Mouse (Mus musculus) ES-E14 (cell line): ENCODE measurements around the gene Gcdh. TPM values are rescaled to one million over a fixed set of nuclear protein-coding genes. Genes with fewer than 3 reads are reported as not detected.

Experiments used
- DNase-seq: peaks from one replicate; pipeline ENCODE4 v3.0.0-alpha.2; 2013; ENCODE audit warnings: low read depth, low spot score
- H3K27ac ChIP-seq: 2 replicates; pipeline ENCODE4 v1.5.1; 2012; ENCODE audit warnings: low read depth, mild to moderate bottlenecking, low read length, moderate library complexity, mixed read lengths; ENCODE audit not compliant: poor library complexity, insufficient read depth, severe bottlenecking
- H3K36me3 ChIP-seq: 2 replicates; pipeline ENCODE4 v1.6.1; 2012; ENCODE audit warnings: mild to moderate bottlenecking, low read length, moderate library complexity, mixed read lengths; ENCODE audit not compliant: control insufficient read depth, poor library complexity, insufficient read depth, severe bottlenecking
- H3K4me1 ChIP-seq, 2 experiments: fragments of 150-350 bp in 1 of 2; sonication (generic) in 1 of 2; 2 replicates each; pipeline ENCODE4 v1.6.1; 2012; ENCODE audit warnings: low read length in 2 of 2, mild to moderate bottlenecking in 1 of 2, mixed read lengths in 1 of 2; ENCODE audit not compliant: control insufficient read depth in 2 of 2, insufficient read depth in 2 of 2, poor library complexity in 1 of 2
- H3K4me3 ChIP-seq, 2 experiments: fragments of 150-350 bp in 1 of 2; sonication (generic) in 1 of 2; 2 replicates each; pipeline ENCODE4 v1.5.1; 2012; ENCODE audit warnings: low read length in 2 of 2, low read depth in 1 of 2, mild to moderate bottlenecking in 1 of 2, mixed read lengths in 1 of 2; ENCODE audit not compliant: insufficient read depth in 1 of 2, poor library complexity in 1 of 2, severe bottlenecking in 1 of 2
- H3K9ac ChIP-seq: 2 replicates; pipeline ENCODE4 v1.6.1; 2012; ENCODE audit warnings: low read depth, mild to moderate bottlenecking, low read length, mixed read lengths; ENCODE audit not compliant: poor library complexity, insufficient read depth, severe bottlenecking
- H3K9me3 ChIP-seq: fragments of 150-350 bp; sonication (generic); 2 replicates; pipeline ENCODE4 v1.6.1; 2012; ENCODE audit warnings: low read depth, mild to moderate bottlenecking, low read length; ENCODE audit not compliant: control insufficient read depth, insufficient read depth
- CHD2 ChIP-seq: IDR thresholded peaks from 2 replicates; pipeline ENCODE4 v1.6.1; 2014; ENCODE audit warnings: mild to moderate bottlenecking, low read depth, low read length, inconsistent platforms
- HCFC1 ChIP-seq: IDR thresholded peaks from 2 replicates; pipeline ENCODE4 v1.6.1; 2012; ENCODE audit warnings: low read length, inconsistent platforms, borderline replicate concordance; ENCODE audit not compliant: insufficient read depth
- MAFK ChIP-seq: IDR thresholded peaks from 2 replicates; pipeline ENCODE4 v1.6.1; 2014; ENCODE audit warnings: mild to moderate bottlenecking, low read depth, low read length, inconsistent platforms; ENCODE audit not compliant: insufficient read depth
- ZC3H11A ChIP-seq: IDR thresholded peaks from 2 replicates; pipeline ENCODE4 v1.6.1; 2012; ENCODE audit warnings: low read depth, mild to moderate bottlenecking, inconsistent platforms, low read length, borderline replicate concordance
- ZNF384 ChIP-seq: IDR thresholded peaks from 2 replicates; pipeline ENCODE4 v1.6.1; 2012; ENCODE audit warnings: low read depth, low read length, inconsistent platforms
- in situ Hi-C, 2 experiments: fragments of 600-800 bp; cut with MboI; formaldehyde crosslinking; loops; one replicate each; pipeline ENCODE4 v1.15.1; 2025; ENCODE audit warnings: low sequenced_read_pairs in 2 of 2, inconsistent platforms in 1 of 2; ENCODE audit not compliant: unreplicated experiment in 2 of 2
- total RNA-seq: library from RNA; depleted of rRNA; stranded (reverse); fragments of 300-350 nt; gene quantifications from 2 replicates; pipeline ENCODE4 v1.2.3, GENCODE M21; 2012

Gcdh gene
- total RNA-seq, 1 experiment: 36.3 TPM

DNA sequence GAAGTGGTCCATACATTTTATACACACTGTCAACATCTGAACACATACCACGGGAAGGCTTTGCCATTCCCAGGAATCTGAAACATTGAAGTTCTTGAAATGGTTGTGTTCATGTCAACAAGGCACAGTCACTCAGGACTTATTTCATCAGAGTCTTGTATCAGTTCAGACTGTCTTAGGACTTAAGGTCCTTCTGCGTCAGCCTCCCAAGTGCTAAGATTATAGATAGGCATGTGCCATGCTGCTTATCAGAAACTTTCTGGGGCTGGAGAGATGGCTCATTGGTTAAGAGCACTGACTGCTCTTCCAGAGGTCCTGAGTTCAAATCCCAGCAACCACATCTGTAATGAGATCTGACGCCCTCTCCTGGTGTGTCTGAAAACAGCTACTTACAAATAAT, 19.4 kb downstream of the Gcdh start:
- no peak for DNase-seq
- H3K9ac ChIP-seq: no peak overlapping the region
- H3K36me3 ChIP-seq: peaks cover 10% of the 10 kb centered on the region
- H3K4me1 ChIP-seq: 0 out of 4 replicates have a peak, but pooled peaks cover 0 to 2% of the 10 kb centered on the region in 2 experiments
- no peak overlapping the region for H3K4me3 ChIP-seq
- H3K9me3 ChIP-seq: no peaks in the 10 kb centered on the region
- in situ Hi-C loops: no loop called here
- H3K27ac ChIP-seq: no peak overlapping the region
- TF ChIP-seq CHD2: no peak
- TF ChIP-seq ZNF384: no peak
- TF ChIP-seq MAFK: no peak
- no peak for TF ChIP-seq HCFC1
- TF ChIP-seq ZC3H11A: no peak

DNA sequence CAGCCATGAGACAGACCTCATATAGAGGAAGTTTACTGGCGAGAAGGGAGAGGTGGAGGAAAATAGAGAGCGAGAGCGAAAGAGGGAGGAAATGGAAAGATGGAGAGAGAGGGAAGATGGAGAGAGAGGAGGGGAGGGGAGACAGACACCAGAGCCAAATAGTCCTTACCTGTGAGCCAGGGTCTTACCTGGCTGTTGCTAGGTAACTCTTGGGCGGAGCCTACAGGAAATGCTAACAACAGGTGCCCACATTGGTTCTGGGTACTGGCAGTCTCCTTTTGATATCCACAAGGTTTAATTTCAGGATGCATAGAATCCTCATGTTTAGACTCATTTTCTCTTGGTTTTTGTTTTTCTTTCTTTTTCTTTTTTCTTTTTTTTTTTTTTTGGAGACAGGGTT, 20.7 kb downstream of the Gcdh start:
- Histone ChIP-seq H3K4me3 (peak overlapping the region; percentile 64 to 68), H3K27ac (no peak overlapping the region), H3K9ac (peak overlapping the region; percentile 67), H3K9me3 (no peaks in the 10 kb centered on the region), H3K4me1 (0 out of 4 replicates have a peak, but pooled peaks cover 0 to 2% of the 10 kb centered on the region in 2 experiments), H3K36me3 (peaks cover 23% of the 10 kb centered on the region)
- peak; percentile 24 for DNase-seq
- in situ Hi-C loops: no loop called here
- TF ChIP-seq HCFC1 (no peak), MAFK (no peak), ZC3H11A (no peak), ZNF384 (no peak), CHD2 (no peak)

DNA sequence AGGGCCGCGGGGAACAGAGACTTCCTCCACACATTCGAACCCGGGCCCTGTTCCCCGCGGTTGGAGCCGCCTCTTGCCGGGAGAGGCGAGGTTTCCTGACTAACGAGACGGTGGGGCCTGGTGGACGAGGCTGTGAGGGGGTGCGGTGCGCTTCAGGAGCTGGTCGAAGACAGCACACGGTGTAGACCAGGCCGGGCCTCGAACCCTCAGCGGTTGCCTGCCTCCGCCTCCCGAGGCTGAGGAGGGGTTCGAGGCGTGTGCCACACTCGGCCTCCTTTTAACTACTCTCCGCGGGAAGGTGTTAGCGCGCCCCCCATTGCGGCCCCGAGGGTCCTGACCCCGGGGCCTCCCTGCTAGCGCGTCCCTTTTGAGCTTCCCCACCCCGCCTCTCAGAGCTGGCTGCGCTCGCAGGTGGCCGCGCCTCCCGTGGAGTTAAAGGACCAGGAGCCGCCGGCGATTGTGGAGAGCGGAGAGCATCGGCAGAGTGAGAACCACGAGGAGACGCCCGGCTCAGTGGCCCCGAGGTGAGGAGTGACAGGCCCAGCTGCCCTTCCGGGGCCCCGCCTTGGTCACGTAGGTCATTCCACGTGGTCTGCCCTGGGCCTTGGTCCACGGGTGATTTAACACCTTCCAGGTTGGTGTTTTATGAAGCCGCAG, 21.3 kb downstream of the Gcdh start:
- H3K27ac ChIP-seq: no peak overlapping the region
- in situ Hi-C loops: no loop called here
- TF ChIP-seq HCFC1: no peak

DNA sequence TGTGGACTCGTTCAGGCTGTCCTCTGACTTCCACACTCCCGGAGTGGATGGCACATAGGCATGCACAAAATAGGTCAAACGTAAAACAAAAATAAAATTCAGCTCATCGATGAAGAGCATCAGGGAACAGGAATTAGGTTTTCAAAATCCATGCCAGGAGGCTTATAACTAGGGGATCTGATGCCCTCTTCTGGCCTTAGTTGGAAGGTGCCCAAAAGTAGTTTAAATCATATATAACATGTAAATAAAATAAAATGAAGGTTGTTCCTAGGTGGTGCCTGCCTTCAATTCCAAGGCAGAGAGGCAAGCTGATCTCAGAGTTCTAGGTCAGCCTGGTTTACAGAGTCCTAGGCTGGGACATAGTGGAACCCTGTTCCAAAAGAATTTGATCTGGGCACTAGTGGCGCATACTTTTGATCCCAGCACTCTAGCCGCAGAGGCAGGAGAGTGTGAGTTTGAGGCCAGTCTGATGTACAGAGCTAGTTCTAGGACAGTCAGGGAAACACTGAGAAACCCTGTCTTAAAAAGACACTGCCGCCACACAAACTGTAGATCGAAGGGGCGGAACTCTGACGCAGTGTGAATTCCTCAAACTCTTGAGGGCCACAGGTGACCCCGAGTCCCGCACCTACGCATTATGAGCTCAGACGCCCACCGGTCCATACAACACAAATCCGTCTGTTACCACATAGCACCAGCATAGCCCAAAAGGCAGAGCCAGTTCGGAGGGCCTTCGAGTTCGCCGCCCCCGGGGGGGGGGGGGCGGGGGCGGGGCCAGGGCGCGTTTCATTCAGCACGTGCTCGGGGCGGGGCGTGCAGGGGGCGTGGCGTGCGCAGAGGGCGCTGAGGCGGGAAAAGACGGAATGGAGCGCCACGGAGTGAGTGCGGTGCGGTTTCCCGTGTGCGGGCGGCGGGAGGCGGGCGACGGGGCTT, 22.1 kb downstream of the Gcdh start, which contains the start of gene Syce2:
Syce2 (plus strand) TSS at position 736 of the 933 bp plus-strand sequence.
- peak within 1 kb of the TSS; percentile 64 to 68 for H3K4me3 ChIP-seq
- TF ChIP-seq HCFC1: no peak
- 0 out of 2 replicates have a peak within 1 kb of the TSS, but pooled peaks have one; percentile 33 for H3K27ac ChIP-seq
- 0 out of 4 replicates have a peak, but pooled peaks cover 0 to 2% of the 10 kb centered on the region in 2 experiments for H3K4me1 ChIP-seq
- in situ Hi-C loops: no loop called here
- peaks cover 30% of the 10 kb centered on the region for H3K36me3 ChIP-seq
- peak within 1 kb of the TSS; percentile 67 for H3K9ac ChIP-seq
- no peaks in the 10 kb centered on the region for H3K9me3 ChIP-seq
- peak; percentile 62 for DNase-seq

More for the DNA sequence above, 21.3 kb downstream of the Gcdh start:
- DNase-seq: peak; percentile 25
- peaks cover 26% of the 10 kb centered on the region for H3K36me3 ChIP-seq
- H3K4me1 ChIP-seq: 0 out of 4 replicates have a peak, but pooled peaks cover 0 to 2% of the 10 kb centered on the region in 2 experiments
- H3K4me3 ChIP-seq: peak overlapping the region; percentile 64 to 68
- no peaks in the 10 kb centered on the region for H3K9me3 ChIP-seq
- H3K9ac ChIP-seq: peak overlapping the region; percentile 67
